Mouse (Mus musculus) gastrocnemius, adult 18-20 months (tissue): ENCODE measurements around the gene Ccdc124. TPM values are rescaled to one million over a fixed set of nuclear protein-coding genes. Genes with fewer than 3 reads are reported as not detected.

Experiments
- DNase-seq: peaks from one replicate; pipeline ENCODE4 v3.0.0; 2021; ENCODE audit warnings: low spot score
- total RNA-seq, 2 experiments: library from RNA; stranded (reverse); gene quantifications; 2 replicates each; pipeline ENCODE4 v1.2.3; 2021

Gene Ccdc124
- total RNA-seq, 2 experiments from 2014 or later, result 72.6 to 76.5 TPM

DNA sequence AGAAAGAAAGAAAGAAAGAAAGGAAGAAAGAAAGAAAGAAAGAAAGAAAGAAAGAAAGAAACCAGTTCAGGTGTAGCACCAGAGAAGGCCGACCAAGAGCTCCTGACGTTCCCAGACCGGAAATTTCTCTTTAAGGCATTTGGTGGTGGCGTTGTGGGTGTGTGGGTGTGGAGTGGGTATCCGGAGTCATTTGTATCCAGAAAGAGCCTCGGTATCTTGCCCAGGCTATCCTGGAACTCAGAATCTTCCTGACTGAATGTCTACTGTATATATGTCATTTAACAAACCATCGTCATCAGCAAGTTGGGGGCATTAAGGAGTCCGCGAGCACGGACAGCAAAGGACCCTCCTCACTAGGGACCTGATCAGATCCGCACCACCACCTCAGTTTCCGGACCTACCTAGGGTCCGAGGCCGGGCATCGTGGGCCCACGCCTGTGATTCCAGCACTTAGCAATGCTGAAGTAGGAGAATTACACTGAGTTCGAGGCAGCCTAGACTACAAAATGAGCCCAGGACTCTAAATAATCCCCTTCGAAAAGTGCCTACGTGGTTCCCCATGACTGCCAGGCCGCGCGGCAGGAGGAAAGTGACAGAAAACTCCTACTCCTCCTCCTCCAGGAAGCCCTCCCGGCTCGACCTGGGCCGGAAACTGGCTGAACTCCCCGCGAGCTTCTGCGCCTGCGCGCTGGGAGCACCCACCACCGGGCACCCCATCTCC, 932 bp downstream of the Ccdc124 start:
- DNase-seq, result no peak

DNA sequence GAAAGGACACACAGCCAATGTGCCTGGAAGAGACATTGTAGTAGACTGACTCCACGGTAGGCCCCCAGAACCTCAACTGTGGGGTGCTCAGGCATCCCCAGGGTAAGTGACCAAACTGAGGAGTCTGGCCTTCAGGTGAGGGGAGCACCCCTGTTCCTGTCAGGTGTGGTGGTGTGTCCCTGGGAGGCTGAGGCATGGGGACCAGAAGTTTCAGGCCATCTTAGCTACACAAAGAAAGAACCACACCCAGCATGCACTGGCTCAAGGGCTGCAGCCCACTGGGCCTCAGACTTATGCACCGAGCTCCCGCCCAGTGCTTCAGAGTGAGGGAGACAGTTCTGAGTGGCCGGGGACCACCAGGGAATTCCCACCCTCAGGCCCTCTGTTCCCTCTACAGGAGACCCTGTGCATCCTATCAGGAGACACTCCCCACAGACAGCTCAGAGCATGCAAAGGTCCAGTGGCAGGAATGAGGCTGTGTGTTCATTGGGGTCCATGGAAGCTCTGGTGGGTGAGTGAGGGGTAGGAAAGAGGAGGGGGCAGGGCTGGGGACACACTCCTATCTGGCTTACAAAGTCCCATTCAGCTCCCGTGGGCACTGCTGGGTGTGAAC, 2.4 kb downstream of the Ccdc124 start:
- DNase-seq, result no peak

DNA sequence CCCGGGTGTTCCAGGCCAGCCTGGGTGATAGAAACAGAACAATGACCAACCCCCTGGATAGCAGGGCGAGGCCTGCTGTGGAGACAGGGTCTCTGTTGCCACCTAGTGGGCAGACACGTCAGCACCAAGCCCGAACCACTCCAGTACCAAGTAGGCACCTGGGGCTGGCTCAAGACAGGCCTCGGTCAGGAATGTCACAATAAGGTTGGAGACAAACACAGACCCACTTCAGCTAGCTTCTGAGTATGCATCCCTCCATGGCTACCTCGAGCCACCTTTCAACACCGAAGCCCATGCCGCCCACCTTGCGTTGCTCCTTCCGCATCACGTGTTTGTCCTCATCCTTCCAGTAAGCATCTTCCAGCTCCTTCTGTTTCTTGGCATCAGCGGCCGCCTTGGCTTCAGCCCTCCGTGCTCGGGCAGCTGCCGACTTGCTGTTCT, 4.1 kb downstream of the Ccdc124 start:
- DNase-seq, result peak; percentile 71

DNA sequence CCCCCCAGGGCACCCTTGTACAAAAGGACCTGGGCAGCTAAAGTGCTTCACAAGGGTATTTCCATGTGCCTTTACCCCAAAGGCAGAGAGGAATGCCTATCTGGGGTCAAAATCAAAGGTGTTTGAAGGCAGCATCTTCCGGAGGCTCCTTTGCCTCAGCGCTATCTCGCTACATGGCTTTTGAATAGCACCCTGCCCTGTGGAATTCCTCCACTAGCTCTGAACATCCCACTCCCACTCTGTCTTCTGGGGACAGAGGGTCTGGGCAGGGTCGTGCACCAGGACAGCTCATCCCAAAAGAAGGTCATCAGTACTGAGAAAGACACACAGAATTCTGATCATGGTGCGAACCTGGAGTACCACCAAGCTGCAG, 4.5 kb downstream of the Ccdc124 start:
- no peak for DNase-seq

DNA sequence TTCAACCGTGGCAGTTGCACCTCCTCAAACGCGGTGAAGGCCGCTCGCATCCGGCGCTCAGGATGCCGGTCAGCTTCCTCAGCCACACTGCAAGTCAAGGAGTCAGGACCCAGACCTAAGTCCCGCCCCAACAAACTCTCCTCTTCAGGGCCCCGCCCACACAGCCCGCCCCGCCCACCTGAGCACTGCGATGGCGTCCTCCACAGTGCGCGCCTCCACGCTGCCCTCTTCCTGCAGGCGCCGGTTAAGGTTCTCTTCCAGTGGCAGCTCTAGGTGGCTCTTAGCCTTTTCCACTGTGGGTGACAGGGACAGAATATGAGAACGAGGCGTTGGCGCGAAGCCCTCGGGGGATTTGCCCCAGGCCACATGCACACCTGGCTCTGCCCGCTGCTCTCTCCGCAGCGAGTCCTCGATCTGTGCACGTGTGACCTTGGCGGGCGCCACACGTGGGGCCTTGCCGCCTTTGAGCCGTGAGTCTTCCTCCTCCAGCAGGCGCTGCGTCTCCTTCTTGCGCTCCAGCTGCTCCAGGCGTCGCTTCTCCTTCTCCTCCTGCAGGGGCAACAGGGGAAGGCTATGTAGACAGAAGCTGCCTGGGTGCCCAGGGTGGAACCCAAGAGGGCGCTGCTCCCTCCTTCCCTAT, 5.1 kb downstream of the Ccdc124 start:
- no peak for DNase-seq

DNA sequence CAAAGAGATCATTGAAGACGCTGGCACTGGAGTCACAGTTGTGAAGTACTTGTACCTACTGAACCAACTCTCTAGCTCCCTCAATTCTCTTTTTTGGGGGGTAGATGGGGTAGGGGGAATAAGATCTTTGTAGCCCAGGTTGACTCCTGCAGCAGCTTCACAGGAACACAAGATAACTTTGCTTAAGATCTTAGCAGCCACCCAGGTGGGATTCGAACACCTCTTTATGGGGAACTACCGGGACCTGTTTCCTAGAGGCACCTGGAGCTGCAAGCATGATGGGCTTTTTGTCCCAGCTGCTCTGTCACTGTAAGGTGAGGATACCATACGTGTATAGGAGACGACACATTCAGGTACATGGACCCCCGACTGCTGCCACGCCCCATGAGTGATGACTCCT, 7.2 kb downstream of the Ccdc124 start:
- no peak for DNase-seq

DNA sequence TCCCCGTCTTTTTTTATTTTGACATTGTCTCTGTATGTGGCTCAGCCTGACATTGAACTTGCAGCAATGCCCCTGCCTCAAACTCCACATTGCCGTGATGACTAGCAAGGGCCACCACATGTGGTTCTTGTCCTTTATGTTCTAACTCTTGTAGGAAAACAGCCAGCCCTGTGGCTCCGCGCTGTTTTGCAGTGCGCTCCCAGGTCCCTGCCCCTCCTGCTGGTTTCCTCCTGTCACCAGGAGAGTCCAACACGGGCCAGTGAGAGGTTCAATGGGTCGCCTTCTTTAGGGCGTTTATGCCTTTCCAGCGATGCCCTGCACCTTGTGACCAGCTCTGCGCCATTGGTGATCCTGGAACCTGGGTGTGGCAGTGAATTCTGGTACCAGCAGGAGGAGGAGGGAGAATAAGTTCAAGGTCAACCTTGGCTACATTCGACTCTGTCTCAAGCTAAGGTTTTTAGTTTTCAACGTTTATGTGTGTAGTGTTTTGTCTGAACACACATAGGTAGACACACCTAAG, 7.7 kb downstream of the Ccdc124 start:
- DNase-seq, result no peak

DNA sequence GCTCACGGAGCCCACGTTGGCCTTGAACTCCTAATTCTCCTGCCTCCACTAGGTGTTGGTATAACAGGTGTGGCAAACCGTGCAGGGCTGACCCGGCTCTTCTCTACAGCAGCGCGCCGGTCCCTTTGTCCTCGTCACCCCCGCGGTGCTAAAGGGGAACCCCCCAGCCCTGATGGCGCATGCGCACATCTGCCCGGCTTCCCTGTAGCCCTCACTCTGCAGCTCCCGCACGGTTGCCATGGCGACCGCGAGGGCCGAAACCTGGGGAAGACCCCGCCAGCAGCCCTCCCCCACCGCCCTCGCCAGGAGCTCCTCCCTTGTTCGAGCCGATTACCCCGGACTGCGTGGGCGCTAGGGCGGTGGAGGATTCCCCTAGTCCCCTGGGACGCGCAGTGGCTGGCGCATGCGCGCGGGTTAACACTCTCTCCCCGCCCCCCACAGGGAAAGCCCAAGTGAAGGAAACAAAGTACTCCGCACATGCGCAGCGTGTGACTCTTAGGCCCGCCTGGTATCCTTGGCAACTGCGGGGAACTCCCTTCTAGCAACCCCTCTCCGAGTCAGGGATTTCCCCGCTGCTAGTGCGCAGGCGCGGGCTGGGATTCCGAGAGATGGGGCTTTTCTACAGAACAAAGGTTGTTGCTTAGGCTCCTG, 8.3 kb downstream of the Ccdc124 start:
- DNase-seq, result peak; percentile 99

DNA sequence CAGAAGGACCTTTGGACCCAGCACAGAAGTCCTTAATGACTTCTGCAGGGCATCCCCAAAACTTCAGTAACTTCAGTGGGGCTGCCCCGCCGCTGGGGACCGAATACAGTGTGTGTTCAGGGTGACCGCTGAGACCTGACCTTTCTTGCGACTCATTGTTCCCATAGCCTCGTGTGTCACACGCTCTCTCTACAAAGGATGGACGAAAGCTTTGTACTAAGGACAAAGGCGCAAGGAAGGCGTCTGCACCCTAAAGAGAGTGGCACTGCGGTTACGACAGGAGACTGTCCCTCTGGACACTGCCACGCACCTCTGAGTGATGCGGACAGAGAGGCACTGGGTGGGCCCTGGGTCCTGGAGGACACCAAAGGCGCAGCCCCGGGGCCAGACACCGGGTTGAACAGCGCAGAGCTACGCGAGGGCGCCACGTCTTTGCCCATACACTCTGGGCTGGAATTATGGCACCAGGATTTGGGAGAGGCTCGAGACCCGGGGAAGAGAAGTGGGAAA, 9.0 kb downstream of the Ccdc124 start:
- no peak for DNase-seq

DNA sequence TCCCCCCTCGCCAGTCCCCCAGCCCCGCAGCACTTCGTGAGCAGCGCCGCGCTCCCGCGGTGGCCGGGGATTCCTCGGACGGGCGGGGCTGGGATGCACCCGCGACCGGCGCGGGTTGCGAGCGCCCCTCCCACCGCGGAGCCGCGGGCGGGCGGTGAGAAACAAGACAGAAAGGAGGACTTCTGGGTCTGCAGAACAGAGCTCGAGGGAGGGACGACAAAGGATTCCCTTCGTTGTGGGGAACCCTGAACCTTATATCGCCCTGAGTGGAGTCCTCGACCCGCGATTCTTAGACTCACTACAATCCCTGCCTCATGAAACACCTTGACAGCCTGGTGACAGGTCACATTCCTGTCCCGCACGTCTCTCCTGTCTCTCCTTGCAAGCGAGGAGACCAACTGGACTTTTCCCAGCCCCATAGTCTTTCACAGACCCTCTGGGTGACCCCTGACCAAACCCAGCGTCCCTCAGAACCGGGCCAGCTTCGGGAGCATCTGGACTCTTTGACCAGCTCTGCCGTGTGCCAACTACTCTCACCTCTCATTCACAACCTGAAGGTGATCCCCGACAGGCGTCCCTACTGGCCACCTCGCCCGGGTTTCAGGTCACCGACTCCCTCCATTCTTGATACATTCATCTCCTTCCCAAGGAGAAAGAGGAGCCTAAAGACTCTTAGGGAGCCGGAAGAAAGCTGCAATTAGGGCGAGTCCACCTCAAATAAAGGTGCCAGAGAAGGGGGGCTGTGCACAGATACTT, 9.6 kb downstream of the Ccdc124 start:
- DNase-seq, result no peak

DNA sequence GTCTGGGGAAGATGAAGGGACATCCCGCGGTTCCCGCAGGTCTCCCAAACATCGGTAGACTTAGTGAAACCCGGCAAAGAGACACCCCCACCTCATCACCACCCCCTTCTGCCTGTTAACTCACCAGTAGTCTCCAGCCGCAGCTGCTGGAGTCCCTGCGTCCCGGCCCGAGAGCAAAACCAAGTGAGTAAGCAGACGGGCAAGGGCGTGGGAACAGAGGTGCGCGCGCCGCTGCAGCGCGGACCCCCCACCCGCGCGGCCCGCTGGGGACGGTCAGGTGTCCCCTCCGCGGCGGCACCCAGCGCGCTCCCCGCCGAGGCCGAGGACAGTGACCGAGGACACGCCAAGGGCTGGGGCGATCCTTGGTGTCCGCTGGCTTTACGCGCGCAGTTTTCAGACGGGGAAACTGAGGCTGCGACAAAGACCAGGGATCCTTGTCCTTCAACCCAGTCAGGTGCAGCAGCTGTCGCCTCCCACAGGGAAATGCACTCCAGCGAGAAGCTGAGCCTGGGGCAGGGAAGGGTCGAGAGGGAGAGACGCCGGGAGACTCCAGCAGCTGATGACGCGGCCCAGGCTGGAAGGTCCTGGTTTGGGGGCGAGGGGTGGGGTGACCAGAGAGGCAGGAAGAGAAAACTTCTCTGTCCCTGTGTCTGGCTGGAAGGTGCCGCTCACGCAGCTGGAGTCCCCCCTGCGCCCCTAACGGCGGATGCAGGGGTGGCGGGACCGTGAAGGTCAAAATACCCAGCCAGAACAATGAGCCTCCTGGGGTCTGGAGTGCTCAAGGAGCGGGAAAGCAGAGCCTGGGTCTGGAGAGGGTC, 10.7 kb downstream of the Ccdc124 start, which contains the start of gene Kcnn1:
TSS of gene Kcnn1 (minus strand) at position 435 of the 818 bp plus-strand sequence.
- DNase-seq, result no peak

DNA sequence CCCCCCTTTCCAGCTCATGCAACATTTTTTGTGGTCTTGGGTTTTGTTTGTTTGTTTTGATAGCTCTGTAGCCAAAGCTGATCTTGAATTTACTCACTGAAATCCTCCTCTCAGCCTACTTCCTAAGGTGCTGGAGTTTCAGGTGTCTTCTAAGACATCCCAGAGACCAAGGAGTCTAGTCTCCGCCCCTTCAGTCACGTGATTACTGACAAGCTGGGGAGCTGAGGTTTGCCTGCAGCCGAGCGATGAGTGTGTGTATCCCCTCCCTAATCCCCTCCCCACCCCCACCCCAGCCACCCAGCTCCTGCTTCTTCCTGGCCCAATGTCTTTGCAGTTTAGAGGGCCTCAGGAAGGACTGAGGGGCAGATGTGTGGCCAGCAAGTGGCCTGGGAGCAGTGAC, 16.2 kb downstream of the Ccdc124 start:
- DNase-seq, result no peak

DNA sequence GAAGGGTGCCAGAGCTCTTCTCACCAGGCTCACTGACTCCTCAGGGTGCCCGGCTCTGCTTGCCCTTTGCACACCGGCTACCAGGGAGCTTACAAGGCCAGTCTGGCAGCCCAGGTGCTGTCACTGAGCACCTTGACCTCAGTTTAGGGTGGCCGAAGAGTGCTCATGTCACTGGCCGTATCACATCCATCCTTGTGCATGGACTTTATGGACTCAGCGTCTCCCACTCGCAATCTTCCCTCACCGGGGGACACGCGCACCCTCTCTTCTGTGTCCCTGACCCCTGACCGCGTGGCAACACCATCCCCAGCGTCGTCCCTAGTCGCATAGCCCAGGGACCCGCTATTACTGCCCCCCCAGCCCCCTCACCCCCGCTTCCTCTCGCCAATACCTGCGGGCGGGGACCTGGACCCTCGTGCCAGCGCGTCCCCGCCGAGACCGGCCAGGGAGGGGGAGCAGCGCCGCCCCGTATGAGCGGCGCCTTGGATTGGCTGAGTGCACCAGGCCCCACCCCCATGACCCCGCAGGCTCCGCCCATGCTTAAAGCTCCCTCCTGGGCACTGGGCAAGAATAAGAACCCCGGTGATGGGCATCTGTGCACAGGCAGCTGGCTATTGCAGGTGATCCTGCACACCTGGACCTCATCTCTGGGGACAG, 17.1 kb downstream of the Ccdc124 start:
- DNase-seq, result peak; percentile 86

DNA sequence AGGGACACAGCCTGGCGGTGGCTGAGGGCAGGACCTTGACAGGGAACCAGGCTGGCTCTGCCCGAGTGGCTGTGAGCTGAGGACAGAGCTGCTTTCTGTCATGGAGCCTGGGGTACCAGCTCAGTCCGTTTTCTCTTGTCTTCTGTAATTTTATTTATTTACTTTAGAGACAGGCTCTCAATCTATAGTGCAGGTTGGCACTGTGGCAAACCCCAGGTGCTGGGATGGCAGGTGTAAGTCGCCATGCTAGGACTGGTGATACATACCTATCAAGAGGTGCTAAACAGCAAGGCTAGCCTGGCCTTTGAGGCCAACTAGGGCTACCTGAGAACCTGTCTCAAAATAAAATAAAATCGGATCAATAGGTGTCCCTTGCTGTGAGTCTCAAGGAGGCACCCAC, 17.7 kb downstream of the Ccdc124 start:
- no peak for DNase-seq

DNA sequence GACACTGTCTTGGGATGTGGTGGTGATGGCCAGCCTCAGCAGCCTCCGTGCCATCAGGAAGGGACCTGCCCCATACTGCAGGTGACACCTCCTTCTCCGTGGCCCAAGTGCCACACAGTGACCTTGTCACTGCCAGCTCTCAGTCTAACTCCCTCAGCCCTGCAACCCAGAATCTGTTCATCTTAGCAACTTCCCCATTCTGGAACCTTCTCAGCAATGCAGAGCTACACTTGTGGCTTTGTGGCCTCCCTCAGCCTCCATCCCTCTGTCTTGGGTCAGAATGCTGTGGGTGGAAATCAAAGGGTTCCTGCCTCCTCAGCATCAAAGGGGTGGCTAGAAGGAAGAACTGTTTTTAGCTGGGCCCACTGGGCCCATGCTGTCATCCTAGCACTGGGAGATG, 19.9 kb downstream of the Ccdc124 start:
- DNase-seq, result no peak

DNA sequence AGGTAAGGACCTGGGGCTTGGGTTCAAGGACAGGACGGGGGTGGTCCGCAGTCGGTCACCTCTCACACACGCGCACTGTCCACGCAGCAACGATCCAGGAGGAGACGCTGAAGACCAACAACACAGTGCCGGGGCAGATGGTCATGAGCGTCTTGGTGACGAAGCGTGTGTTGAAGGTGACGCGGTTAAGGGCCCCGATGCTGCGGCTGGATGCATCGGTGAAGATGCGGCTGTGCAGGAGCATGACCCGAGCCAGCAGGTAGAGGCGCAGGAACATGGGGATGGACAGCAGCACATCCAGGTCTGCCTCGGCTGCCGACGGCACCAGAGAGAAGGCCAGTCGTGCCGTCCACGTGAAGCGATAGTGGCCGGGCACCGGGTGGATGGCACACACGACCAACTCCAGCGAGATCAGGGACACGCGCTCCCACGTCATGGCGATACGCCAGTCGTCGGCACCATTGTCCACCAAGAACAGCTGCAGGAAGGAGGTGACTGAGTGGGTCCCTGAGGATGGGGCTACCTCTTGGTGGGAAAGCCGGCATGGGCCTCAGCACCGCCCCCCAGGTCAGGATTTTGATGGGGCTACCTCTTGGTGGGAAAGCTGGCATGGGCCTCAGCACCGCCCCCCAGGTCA, 21.0 kb downstream of the Ccdc124 start:
- no peak for DNase-seq

DNA sequence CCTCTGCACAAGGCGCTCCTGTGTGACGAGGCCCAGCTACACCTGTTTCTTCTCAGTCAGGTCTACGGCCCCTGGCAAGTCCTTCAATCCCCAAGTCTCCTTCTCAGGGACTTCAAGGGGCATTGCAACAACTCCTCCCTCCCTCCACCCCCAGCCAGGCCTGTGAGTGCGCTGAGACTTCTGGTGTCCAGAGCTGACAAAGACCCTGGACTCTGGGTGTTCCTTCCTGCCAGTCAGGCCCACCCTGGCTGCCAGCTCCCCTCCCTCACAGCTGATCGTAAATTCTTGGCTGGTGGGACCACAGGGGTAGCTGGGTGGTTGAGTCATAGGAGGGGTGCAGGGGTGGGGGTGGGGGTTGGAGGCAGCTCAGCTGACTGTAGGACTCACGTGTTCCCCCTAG, 21.9 kb downstream of the Ccdc124 start:
- DNase-seq, result no peak

DNA sequence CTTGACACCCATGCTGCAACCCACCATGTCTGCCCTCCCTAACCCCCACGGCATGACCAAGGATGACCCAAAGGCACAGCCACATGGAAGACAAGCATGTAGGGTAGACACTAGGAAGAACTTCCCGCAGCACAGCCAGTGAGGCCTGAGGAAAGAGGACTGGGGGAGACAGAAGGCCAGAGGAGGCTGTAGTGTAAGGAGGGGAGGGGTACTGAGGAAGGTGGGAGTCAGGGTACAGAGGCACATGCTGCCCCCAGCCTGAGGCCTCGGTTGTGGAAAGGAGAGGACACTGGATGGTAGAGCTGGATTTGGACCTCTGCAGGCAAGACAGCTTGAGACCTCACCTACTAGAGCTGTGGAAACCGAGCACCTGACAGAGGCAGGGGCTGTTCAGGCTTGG, 22.8 kb downstream of the Ccdc124 start:
- no peak for DNase-seq

DNA sequence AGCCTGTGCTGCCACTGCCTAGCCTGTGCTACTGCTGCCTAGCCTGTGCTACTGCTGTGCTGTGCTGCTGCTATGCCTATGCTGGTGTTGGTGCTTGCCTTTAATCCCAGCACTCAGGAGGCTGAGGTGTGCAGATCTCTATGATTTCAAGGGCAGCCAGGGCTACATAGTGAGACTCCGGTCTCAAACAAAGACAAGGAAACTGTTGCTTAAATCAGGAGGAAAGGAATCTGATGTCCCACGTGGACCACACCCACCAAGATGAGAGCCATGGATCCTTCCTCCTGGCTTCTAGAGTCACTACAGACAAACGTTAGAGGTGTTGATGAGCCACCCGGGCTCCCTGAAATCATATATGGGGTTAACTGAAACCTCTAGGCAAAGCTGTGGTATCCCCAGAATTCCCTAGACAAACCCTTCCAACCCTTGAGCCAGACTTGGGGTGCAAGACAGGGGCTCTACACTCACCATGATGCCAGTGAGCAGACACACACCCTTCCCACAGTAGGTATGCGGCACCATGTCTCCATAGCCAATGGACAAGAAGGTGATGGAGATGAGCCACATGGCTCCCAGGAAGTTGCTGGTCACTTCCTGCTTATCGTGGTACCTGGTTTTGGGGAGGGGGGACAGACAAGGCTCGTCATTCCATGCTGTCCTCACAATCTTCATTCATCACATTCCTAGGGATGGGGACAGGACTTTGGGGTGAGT, 23.4 kb downstream of the Ccdc124 start:
- DNase-seq, result no peak
